Mouse (Mus musculus) liver, postnatal 0 days (tissue): ENCODE results near the gene Dennd6b.

Experiments
- CTCF ChIP-seq: sonication (generic); IDR thresholded peaks from 2 replicates; pipeline ENCODE4 v1.5.1; 2016; ENCODE audit warnings: antibody characterized with exemption, low read depth
- EP300 ChIP-seq: IDR thresholded peaks from 2 replicates; pipeline ENCODE4 v1.6.1; 2016; ENCODE audit warnings: antibody characterized with exemption, low read depth, mild to moderate bottlenecking

DNA sequence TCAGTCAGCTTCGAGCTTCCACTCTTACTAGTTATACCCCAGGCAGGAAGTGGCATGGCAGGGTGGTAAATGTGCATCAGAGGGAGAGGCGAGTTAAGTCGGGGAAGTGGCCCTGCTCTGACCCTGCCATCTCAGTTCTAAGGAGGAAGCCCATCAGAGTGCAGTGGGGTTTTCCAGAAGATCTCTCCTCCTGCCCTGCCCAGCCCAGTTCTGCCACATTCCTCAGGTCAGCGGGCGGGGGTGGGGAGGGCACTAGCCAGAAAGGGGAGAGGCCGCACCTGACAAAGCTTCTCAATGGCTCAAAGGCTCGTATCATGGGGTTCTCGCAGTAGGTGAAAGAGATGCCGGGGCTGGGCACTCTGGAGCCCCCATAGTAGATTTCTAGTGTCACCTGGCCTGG, 34.9 kb downstream of the Dennd6b start:
- TF ChIP-seq CTCF: no peak
- no peak for TF ChIP-seq EP300
